Mouse (Mus musculus): Measurements from ENCODE around the gene Rmi2.
"Not testable (repeated sequence)": the region's sequence is repeated elsewhere in the genome, so short reads cannot be mapped to it uniquely, and the experiment has no call there.

The Rmi2 gene

DNA sequence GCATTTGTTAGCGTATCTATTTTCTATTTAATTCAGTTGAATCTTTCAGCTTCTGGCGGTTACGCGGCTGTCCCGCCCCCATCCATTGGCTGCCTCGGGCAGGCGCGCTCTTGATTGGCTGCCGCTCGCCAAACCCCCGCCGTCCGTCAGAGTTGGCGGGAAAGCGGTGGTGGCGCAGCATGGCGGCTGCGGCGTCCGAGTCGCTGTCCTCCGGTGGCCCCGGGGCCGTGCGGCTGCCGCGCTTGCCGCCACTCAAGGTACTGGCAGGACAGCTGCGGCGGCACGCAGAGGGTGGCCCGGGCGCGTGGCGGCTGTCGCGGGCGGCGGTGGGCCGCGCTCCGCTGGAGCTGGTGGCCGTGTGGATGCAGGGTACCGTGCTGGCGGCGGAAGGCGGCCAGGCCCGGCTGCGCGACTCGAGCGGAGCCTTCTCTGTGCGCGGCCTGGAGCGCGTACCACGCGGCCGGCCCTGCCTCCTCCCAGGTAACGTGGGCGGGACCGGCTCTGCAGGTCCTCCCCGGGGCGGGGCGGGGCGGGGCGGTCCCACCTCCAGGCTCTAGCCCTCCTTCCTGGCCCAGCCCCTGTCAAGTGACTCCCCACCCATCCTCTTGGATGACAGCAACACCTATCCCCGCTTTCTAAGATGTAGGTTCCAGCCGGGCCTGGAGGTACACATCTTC lies at the start of gene Rmi2:
Gene Rmi2, plus strand, starts transcription at position 149 of the 677 bp plus-strand sequence.
- peak; percentile 91 for ATAC-seq (ENCODE audit: insufficient number of reproducible peaks, low FRiP score, low TSS enrichment)

- ATAC-seq (ENCODE audit: insufficient number of reproducible peaks, low FRiP score, low TSS enrichment), result peak; percentile 45
These were observed 49.3 kb upstream of the Rmi2 start, which contains the start of gene Socs1 for GRCm38 (mm10) chr16:10785371-10786231. Socs1 (minus strand) TSS chr16:10785536.

- ATAC-seq (ENCODE audit: insufficient number of reproducible peaks, low FRiP score, low TSS enrichment), result peak; percentile 68
These were observed 48.6 kb upstream of the Rmi2 start for GRCm38 (mm10) chr16:10786288-10786687.

GRCm38 (mm10) chr16:10786782-10787547 lies 47.9 kb upstream of the Rmi2 start:
- no peak for ATAC-seq (ENCODE audit: insufficient number of reproducible peaks, low FRiP score, low TSS enrichment)

DNA sequence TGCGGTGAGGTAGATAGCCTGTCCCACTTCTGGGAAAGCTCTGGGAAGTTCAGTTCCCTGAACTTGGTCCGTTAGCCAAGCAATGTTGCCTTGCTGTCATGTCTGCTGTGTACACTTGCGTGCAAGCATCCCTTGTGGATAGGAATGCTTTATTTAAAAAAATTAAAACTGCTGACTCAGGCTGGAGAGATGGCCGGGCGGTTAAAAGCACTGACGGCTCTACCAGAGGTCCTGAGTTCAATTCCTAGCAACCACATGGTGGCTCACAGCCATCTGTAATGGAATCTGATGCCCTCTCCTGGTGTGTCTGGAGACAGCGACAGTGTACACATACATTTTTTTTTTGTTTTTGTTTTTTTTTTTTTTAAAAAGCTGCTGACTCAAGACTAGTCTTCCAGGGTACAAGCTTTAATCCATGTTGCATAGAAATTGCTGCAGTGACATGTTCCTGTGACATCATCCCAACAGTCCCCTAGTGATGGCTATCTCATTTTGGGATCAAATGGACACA lies 47.3 kb upstream of the Rmi2 start:
- no peak for ATAC-seq (ENCODE audit: insufficient number of reproducible peaks, low FRiP score, low TSS enrichment)

DNA sequence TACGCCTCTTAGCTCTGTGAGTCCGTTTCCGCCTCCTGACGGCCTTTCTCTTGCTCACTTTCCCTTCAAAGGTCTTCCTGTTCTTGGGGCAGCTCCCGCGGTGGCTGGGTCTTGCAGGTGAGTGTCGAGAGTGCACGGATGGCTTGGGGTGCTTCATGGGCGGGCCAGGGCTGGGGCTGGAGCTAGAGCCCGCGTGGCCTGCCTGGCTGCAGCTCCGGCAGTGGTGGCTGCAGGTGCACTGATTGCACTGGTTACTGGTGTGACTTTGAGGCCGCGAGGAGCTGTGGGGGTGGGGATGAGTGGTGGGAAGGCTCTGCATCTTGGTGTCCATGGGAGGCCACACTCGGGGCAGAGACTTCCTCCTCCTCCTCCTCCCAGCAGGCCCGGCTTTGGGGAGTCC lies 46.6 kb upstream of the Rmi2 start, which contains the start of gene Tnp2:
Gene Tnp2, minus strand, starts transcription at position 390 of the 400 bp plus-strand sequence.
- no peak for ATAC-seq (ENCODE audit: insufficient number of reproducible peaks, low FRiP score, low TSS enrichment)

- ATAC-seq (ENCODE audit: insufficient number of reproducible peaks, low FRiP score, low TSS enrichment), result no peak
These were observed 46.0 kb upstream of the Rmi2 start for GRCm38 (mm10) chr16:10788866-10789265.

GRCm38 (mm10) chr16:10790702-10791101 lies 44.2 kb upstream of the Rmi2 start, which contains the start of gene Prm3:
Prm3 (minus strand) TSS chr16:10790914.
- ATAC-seq (ENCODE audit: insufficient number of reproducible peaks, low FRiP score, low TSS enrichment), result no peak

GRCm38 (mm10) chr16:10796034-10796433 lies 38.8 kb upstream of the Rmi2 start, which contains the start of gene Prm2:
Prm2 (minus strand) TSS chr16:10796134.
- ATAC-seq (ENCODE audit: insufficient number of reproducible peaks, low FRiP score, low TSS enrichment), result no peak

DNA sequence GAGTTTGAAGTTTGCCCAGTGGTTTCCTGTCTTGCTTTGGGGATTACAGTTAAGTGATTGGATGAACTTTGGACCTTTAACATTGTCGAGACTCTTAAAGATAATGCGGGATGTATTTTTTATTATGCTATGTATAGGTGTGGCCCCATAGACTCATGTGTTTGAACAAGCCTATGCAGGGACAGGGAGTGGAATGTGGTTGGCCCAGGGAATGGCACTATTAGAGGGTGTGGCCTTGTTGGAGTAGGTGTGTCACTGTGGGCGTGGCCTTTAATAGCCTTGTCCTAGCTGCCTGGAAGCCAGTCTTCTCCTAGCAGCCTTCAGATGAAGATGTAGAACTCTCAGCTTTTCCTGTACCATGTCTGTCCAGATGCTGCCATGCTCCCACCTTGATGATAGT lies 32.4 kb upstream of the Rmi2 start:
- not testable (repeated sequence) for ATAC-seq (ENCODE audit: insufficient number of reproducible peaks, low FRiP score, low TSS enrichment)

GRCm38 (mm10) chr16:10805789-10806527 lies 28.9 kb upstream of the Rmi2 start, which contains the start of gene Prm1:
Prm1 (minus strand) TSS chr16:10805839.
- no peak for ATAC-seq (ENCODE audit: insufficient number of reproducible peaks, low FRiP score, low TSS enrichment)

DNA sequence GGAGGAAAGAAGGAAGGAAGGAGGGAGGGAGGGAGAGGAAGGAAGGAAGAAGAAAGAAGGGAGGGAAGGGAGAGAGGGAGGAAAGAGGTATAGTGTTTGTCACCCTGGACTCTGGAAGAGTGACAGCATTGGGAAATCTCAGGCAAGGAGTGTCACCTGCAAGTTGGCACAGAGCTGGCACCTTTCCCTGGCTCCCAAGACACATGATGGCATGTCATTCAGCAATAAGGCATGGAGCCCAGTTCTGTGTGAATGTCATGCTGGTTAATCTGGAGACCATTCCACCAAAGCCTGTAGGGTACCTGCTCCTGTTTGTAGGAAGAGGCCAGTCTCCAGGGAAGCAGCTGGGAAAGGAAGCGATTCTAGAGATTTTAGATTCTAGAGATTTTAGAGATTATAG lies 24.5 kb upstream of the Rmi2 start:
- no peak for ATAC-seq (ENCODE audit: insufficient number of reproducible peaks, low FRiP score, low TSS enrichment)

GRCm38 (mm10) chr16:10812865-10813371 lies 21.9 kb upstream of the Rmi2 start, which contains the start of gene Gm11172:
Gm11172 (plus strand) TSS chr16:10812915.
- no peak for ATAC-seq (ENCODE audit: insufficient number of reproducible peaks, low FRiP score, low TSS enrichment)

DNA sequence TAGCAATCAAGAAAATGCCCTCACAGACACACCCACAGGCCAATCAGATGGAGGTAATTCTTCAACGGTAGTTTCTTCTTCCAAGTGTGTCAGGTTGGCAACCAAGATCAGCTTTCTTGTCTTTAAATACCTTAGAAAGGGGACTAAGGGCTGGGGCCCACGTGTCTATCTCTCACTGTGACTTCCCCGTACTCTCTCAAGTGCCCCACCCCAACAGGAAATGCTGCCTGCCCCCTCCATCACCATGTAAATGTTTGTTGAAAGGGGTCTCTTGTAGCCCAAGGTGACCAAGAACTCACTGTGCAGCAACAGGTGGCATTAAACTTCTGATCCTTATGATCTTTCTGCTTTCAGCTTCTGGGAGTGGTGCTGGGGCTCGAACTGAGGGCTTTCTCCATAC lies 21.1 kb upstream of the Rmi2 start:
- ATAC-seq (ENCODE audit: insufficient number of reproducible peaks, low FRiP score, low TSS enrichment), result no peak

GRCm38 (mm10) chr16:10814864-10815263 lies 20.0 kb upstream of the Rmi2 start:
- ATAC-seq (ENCODE audit: insufficient number of reproducible peaks, low FRiP score, low TSS enrichment), result no peak

GRCm38 (mm10) chr16:10818579-10819135 lies 16.2 kb upstream of the Rmi2 start:
- ATAC-seq (ENCODE audit: insufficient number of reproducible peaks, low FRiP score, low TSS enrichment), result no peak

DNA sequence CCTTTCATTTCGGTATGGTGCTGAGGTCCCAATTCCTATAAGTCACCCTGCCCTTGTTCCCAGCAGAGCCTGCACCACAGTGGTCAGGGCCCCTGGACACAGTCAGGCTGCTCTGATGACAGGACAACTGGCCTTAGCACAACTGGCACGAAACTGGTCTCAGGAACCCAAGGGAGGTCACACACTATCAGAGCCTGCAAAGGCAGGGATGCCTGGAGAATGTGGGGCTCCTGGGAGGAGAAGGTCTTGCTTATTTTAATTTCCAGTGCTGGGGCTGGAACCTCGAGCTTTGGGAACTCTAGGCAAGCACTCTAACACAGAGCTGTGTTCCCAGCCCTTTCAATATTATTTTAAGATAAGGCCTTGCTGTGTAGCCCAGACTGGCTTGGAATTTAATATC lies 14.9 kb upstream of the Rmi2 start:
- no peak for ATAC-seq (ENCODE audit: insufficient number of reproducible peaks, low FRiP score, low TSS enrichment)

GRCm38 (mm10) chr16:10821387-10821786 lies 13.5 kb upstream of the Rmi2 start:
- ATAC-seq (ENCODE audit: insufficient number of reproducible peaks, low FRiP score, low TSS enrichment), result no peak

DNA sequence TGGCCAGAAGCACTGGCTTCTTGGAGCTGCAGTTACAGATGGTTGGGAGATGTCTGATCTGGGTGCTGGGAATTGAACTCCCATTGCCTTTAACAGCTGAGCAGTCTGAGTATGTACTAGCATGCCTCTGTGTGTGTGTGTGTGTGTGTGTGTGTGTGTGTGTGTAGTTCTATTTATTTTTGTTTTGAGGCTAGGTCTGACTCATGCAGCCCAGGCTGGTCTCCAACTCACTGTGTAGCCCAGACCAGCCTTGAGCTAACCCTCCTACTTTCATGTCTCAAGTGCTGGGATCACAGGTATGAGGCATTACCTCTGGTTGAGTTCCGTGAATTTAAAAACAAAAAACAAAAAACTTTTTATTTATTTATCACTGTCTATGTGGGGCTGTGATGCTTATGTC lies 10.3 kb upstream of the Rmi2 start:
- no peak for ATAC-seq (ENCODE audit: insufficient number of reproducible peaks, low FRiP score, low TSS enrichment)

Data from cerebellum, adult (tissue).